Mouse (Mus musculus) activated CD4-positive, CD25-positive, alpha-beta regulatory T cell, adult 4 months (primary cell): ENCODE results near the gene Polr1e. TPM values are rescaled to one million over a fixed set of nuclear protein-coding genes. Genes with fewer than 3 reads are reported as not detected.
A peak's percentile ranks its signal among the peaks of the same experiment; 100 is the strongest.
"Not testable (repeated sequence)": the region's sequence is repeated elsewhere in the genome, so short reads cannot be mapped to it uniquely, and the experiment has no call there.

ENCODE experiments used
- ATAC-seq: one replicate; pipeline ENCODE4 v1.8.0; 2017
- polyA plus RNA-seq, 2 experiments: library from polyadenylated mRNA; unstranded; fragments of 100-300 nt; shearing (Covaris generic); gene quantifications; one replicate each; pipeline ENCODE4 v1.2.1; 2017

The Polr1e gene
- polyA plus RNA-seq, 2 experiments from 2014 or later, result 39.7 to 56.8 TPM

- not testable (repeated sequence) for ATAC-seq
Observed at GRCm38 (mm10) chr4:45063836-45064235, 45.5 kb downstream of the Polr1e start.

- ATAC-seq, result no peak
Observed at GRCm38 (mm10) chr4:45064577-45064976, 46.2 kb downstream of the Polr1e start.

- no peak for ATAC-seq
Observed at GRCm38 (mm10) chr4:45066036-45066730, 47.8 kb downstream of the Polr1e start.

GRCm38 (mm10) chr4:45067742-45068141 is 49.4 kb downstream of the Polr1e start:
- no peak for ATAC-seq

- no peak for ATAC-seq
Observed at GRCm38 (mm10) chr4:45072261-45072973, 54.0 kb downstream of the Polr1e start.

GRCm38 (mm10) chr4:45073544-45073943 is 55.2 kb downstream of the Polr1e start:
- ATAC-seq, result no peak

GRCm38 (mm10) chr4:45081041-45081440 is 62.7 kb downstream of the Polr1e start:
- ATAC-seq, result not testable (repeated sequence)

- ATAC-seq, result no peak
Observed at GRCm38 (mm10) chr4:45082951-45083350, 64.6 kb downstream of the Polr1e start.

GRCm38 (mm10) chr4:45083487-45083886 is 65.1 kb downstream of the Polr1e start:
- ATAC-seq, result no peak

- ATAC-seq, result peak; percentile 91
Observed at GRCm38 (mm10) chr4:45084021-45084894, 65.9 kb downstream of the Polr1e start, which contains the start of gene Fbxo10. Fbxo10 (minus strand) TSS chr4:45084604.

- ATAC-seq, result no peak
Observed at GRCm38 (mm10) chr4:45084895-45085290, 66.5 kb downstream of the Polr1e start.

Other genes starting within 250 kb of the Polr1e start
- gene Grhpr, start 37.2 kb upstream of the Polr1e start, polyA plus RNA-seq, result 10 to 100 TPM; 16.1 to 26.4 TPM
- gene Zbtb5, start 6.2 kb upstream of the Polr1e start, polyA plus RNA-seq, result 1 to 10 TPM; 6.5 to 8.9 TPM
- gene Fbxo10, start 66.0 kb downstream of the Polr1e start, polyA plus RNA-seq, result under 1 TPM; 0.62 to 0.93 TPM
- 100 to 1,000 TPM; 150 TPM for gene Tomm5, start 89.5 kb downstream of the Polr1e start, polyA plus RNA-seq
- gene Frmpd1, start 166.3 kb downstream of the Polr1e start, polyA plus RNA-seq, result not detected